Mouse (Mus musculus) heart, embryonic 10.5 days (tissue): ENCODE results near the gene Cyp2a4. TPM values are rescaled to one million over a fixed set of nuclear protein-coding genes. Genes with fewer than 3 reads are reported as not detected.
"Not testable (repeated sequence)": the region's sequence is repeated elsewhere in the genome, so short reads cannot be mapped to it uniquely, and the experiment has no call there.

Source experiments
- DNase-seq: peaks from one replicate; pipeline ENCODE4 v3.0.0-alpha.2; 2017; ENCODE audit warnings: low spot score
- H3K27ac ChIP-seq: fragments of 300-500 bp; sonication (generic); 2 replicates; pipeline ENCODE4 v1.5.1; 2016; ENCODE audit warnings: mild to moderate bottlenecking
- H3K27me3 ChIP-seq: fragments of 300-500 bp; sonication (generic); 2 replicates; pipeline ENCODE4 v1.6.1; 2016; ENCODE audit warnings: mild to moderate bottlenecking; ENCODE audit not compliant: poor library complexity, insufficient read depth, severe bottlenecking
- H3K36me3 ChIP-seq: fragments of 300-500 bp; sonication (generic); 2 replicates; pipeline ENCODE4 v1.6.1; 2016; ENCODE audit warnings: mild to moderate bottlenecking, moderate library complexity
- H3K4me1 ChIP-seq: fragments of 300-500 bp; sonication (generic); 2 replicates; pipeline ENCODE4 v1.6.1; 2016; ENCODE audit warnings: mild to moderate bottlenecking
- H3K4me3 ChIP-seq: fragments of 300-500 bp; sonication (generic); 2 replicates; pipeline ENCODE4 v1.5.1; 2016; ENCODE audit warnings: mild to moderate bottlenecking, moderate library complexity
- H3K9me3 ChIP-seq: fragments of 300-500 bp; sonication (generic); 2 replicates; pipeline ENCODE4 v1.6.1; 2016; ENCODE audit warnings: mild to moderate bottlenecking, moderate library complexity
- WGBS: fragments of 180-500 bp; shearing (Covaris S2); methylation state at CpG from one replicate; pipeline ENCODE4 v1.1.7; 2016; 5-methylcytosine and 5-hydroxymethylcytosine counted together
- polyA plus RNA-seq: library from polyadenylated mRNA; unstranded; fragments of >200 nt; fragmentation: Nextera tagmentation; extraction: Ambion mirVana; gene quantifications from 2 replicates; pipeline ENCODE4 v1.2.1, GENCODE M21; 2016

Cyp2a4 gene
- not detected in 2 replicates for polyA plus RNA-seq

DNA sequence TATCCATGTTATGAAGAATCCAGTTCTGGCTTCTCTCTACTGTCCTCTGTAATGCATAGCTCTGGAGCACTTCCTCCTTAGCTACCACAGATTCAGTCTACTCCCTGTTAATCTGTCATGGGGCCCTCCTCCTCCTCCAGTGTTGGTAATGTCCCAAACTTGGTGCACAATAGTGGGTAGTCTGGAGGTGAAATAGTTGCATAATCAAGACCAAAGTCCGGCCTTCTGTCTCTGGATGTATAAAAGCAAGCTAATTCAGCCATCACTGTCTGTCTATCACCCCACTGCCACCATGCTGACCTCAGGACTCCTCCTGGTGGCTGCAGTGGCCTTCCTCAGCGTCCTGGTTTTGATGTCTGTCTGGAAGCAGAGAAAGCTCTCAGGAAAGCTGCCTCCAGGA, at the start of gene Cyp2a4:
Gene Cyp2a4, plus strand, starts transcription at position 244 of the 400 bp plus-strand sequence.
- WGBS: 54% methylated on average over 2 of the region's 2 CpGs
- H3K4me1 ChIP-seq, H3K9me3 ChIP-seq, DNase-seq, H3K36me3 ChIP-seq, H3K4me3 ChIP-seq, H3K27ac ChIP-seq, H3K27me3 ChIP-seq: not testable (repeated sequence)

DNA sequence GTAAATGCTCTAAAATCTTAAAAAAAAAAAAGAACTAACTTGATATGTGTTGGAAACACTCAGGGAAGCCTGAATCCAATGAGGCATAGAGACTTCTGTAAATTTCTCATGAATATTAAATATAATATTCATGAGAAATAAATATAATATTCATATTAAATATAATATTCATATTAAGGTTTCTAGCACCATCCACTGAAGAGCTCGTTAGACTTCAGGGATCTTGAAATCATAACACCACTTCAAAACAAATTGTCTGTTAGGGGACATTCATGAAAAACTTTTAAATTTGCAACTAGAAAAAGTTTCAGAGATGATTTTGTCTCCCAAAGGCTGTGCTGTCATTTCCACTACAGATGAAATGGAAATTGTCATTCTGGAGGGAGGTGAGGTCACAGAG, 46.9 kb upstream of the Cyp2a4 start, which contains the start of gene Vmn1r184:
Gene Vmn1r184, plus strand, starts transcription at position 301 of the 400 bp plus-strand sequence.
- H3K36me3 ChIP-seq, H3K27ac ChIP-seq, DNase-seq, H3K4me3 ChIP-seq, H3K27me3 ChIP-seq, H3K9me3 ChIP-seq, H3K4me1 ChIP-seq: not testable (repeated sequence)
- 67% methylated on average over 1 of the region's 1 CpGs for WGBS

DNA sequence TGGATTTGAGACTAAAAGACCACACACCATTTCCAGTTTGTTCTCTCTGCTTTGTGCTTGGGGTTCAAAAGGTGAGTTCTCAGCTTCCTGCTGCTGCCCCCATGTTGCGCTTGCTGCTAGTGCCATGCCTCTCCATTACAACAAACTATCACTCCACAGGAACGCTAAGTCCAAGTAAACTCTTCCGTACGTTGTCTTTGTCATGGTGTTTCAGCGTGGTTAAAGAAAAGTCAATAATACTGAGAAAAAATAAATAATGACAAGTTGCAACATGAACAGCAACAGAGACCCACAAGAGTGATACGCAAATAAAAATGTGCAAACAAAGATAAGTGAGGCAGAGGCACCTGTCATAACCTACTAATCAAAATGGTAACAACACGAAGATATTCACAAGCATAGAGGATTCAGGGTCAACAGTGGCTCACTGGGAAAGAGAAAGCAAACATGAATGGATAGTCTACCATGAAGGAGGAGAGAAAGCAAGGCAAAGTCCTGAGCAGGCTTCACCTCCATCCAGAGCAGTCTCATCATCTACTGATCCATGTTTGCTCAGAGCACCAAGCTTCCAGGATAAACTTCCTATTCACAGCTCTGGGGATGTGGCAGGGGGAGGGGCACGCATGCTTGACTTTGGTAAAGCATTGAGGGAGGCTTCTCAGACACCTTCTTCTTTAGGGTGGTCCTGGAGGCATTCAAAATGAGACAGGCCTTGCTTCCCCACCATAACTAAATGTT, 3.4 kb upstream of the Cyp2a4 start:
- WGBS: 82% methylated on average over 8 of the region's 8 CpGs
- H3K27me3 ChIP-seq: not testable (repeated sequence)

DNA sequence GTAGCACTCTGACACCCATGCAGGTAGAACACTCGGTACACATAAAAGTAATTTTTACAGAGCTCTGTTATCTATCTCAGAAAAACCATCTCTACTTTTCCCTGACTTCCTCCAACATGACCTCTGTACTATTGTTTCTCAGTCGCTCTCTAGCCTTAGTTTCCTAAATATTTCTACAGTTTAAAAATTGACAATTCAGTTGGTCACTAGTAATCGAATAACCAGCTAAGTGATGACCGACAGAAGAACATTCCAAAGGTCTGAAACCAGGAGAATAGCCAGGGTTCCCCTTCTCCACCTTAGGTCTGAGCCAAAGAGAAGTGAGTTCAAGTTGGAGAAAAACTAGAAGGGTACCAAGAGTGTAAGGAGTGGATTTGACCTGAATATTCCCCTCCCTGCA, 4.8 kb downstream of the Cyp2a4 start:
- not testable (repeated sequence) for DNase-seq, H3K4me3 ChIP-seq, H3K9me3 ChIP-seq, H3K4me1 ChIP-seq, H3K27ac ChIP-seq, H3K36me3 ChIP-seq, H3K27me3 ChIP-seq
- 79% methylated on average over 4 of the region's 4 CpGs for WGBS

More for the DNA sequence above, 3.4 kb upstream of the Cyp2a4 start:
- H3K36me3 ChIP-seq, H3K4me1 ChIP-seq, H3K4me3 ChIP-seq, H3K27ac ChIP-seq, H3K9me3 ChIP-seq, DNase-seq: not testable (repeated sequence)

DNA sequence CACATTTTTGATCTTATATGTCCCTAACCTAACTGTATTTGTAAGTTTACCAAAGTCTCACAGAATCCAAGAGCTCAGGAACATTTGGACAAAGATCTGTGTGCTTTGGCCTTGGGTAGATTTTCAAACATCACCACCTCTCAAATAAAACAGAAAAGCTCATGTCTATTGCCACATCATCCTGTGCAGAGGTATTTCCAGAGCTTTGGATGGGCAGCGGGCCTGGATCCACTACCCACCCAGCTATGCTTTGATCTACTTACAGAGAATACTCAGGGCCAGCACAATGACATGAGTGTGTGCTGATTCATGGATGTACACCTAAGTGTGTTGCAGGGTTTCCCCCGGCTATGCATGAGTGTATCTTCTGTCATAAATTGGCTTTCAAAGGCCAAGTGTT, 8.2 kb downstream of the Cyp2a4 start:
- DNase-seq, H3K27ac ChIP-seq, H3K36me3 ChIP-seq, H3K27me3 ChIP-seq, H3K4me3 ChIP-seq, H3K9me3 ChIP-seq, H3K4me1 ChIP-seq: not testable (repeated sequence)
- WGBS: 72% methylated on average over 2 of the region's 2 CpGs

DNA sequence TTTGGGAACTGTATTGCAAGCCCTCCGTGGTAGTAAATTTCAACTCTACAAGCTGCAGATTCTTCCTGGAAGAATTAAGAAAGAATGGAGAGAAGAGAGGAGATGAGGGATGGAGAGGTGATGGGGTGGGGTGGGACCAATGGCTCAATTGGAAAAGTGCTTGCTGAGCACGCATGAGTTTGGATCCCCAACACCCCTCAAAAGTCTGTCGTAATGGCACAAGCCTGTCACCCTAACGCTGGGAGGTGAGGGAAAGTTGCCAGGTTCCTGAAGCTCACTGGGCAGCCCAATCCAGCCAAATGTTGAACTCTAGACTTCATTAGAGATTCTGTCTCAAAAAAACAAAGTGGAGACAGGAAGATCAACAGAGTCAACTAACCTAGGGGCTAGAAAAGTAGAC, 8.8 kb downstream of the Cyp2a4 start:
- not testable (repeated sequence) for H3K9me3 ChIP-seq, H3K4me1 ChIP-seq, H3K36me3 ChIP-seq, H3K27me3 ChIP-seq, H3K27ac ChIP-seq, H3K4me3 ChIP-seq, DNase-seq
- WGBS: 60% methylated on average over 4 of the region's 4 CpGs

DNA sequence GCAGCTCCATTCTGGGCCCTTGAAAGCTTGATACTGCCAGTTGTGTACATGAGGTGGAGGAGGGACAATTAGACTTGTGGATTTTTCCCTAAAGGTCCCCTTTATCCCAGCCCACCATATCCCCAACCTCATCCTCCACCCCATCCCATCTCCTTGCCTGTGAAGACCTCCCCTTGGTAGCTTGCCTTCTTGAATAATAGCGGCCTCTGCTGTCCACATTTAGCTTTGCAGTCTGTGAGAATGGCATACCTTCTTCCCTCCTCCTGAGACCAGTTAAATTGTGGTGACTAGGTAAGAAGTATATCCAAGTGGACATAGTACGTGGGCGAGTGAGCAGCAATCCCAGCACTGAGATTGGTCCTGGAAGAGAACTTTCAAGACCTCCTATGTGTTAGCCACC, 13.4 kb downstream of the Cyp2a4 start:
- DNase-seq, H3K9me3 ChIP-seq, H3K36me3 ChIP-seq, H3K4me3 ChIP-seq, H3K27me3 ChIP-seq, H3K4me1 ChIP-seq, H3K27ac ChIP-seq: not testable (repeated sequence)
- WGBS: 62% methylated on average over 3 of the region's 3 CpGs

DNA sequence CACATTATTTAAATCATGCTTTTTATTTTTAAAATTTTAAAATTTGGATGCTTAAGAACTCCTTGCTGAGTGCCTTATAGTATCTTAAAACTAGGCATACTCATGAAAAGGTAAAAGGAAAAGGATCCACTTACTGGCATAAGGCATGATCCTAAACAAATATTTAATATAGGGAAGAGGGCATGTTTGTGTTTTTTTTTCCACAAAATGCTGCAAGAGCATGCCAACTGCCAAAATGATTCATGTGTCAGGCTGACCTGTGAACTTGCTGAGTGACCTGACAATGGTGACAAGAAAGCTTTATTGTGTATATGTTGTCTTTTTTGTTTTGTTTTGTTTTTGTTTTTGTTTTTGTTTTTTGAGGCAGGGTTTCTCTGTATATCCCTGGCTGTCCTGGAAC, 43.2 kb downstream of the Cyp2a4 start:
- H3K4me3 ChIP-seq: not testable (repeated sequence)

DNA sequence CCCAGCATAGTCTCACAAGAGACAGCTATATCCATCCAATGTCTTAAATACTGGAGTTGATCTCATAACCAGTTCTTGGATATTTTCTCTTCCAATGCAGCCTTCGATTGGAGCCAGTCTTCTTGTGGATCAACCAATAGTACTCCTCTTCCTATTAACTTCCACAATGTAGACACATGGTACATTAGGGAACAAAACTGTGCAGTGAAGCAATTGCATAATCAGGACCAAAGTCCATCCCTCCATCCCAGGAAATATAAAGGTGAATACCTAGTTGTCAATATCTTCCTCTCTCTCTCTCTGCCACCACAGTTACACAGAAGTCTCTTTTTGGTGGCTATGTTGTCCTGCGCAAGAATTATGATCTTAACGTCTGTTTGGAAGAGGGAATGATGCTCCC, 45.3 kb downstream of the Cyp2a4 start:
- H3K27ac ChIP-seq, H3K4me3 ChIP-seq, H3K36me3 ChIP-seq, H3K27me3 ChIP-seq, H3K4me1 ChIP-seq, DNase-seq, H3K9me3 ChIP-seq: not testable (repeated sequence)
- WGBS: 81% methylated on average over 3 of the region's 3 CpGs

More for the DNA sequence above, 43.2 kb downstream of the Cyp2a4 start:
- not testable (repeated sequence) for H3K4me1 ChIP-seq, H3K27ac ChIP-seq, H3K9me3 ChIP-seq, DNase-seq, H3K36me3 ChIP-seq, H3K27me3 ChIP-seq

DNA sequence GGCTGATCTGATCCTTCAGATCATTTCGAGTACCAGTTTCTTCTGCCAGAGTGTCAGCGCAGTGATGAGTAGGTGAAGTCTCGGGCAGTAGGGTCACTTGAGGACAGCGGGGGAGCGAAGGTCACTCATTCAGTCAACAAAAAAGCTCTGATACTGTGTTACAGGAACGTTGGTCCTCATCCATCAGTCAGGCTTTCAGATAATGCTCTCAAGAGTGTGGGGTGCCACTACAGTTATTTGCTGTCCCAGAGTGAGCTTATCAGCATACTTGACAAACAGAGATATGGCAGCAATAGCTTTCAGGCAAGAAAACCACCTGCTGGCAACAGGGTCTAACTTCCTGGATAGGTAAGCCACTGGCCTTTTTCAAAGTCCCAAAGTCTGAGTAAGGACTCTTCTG, 49.8 kb downstream of the Cyp2a4 start:
- not testable (repeated sequence) for H3K36me3 ChIP-seq, H3K27me3 ChIP-seq, H3K9me3 ChIP-seq, H3K4me3 ChIP-seq, DNase-seq, H3K4me1 ChIP-seq, H3K27ac ChIP-seq
- 77% methylated on average over 6 of the region's 6 CpGs for WGBS

Other genes with a start within 250 kb of the Cyp2a4 start
- not detected in 2 replicates for gene Cyp2b13, start 245.7 kb upstream of the Cyp2a4 start, polyA plus RNA-seq
- gene Cyp2b9, start 133.8 kb upstream of the Cyp2a4 start, polyA plus RNA-seq: not detected in 2 replicates
- not detected in 2 replicates for gene Vmn1r184, start 46.8 kb upstream of the Cyp2a4 start, polyA plus RNA-seq
- gene Nlrp9c, start 96.5 kb downstream of the Cyp2a4 start, polyA plus RNA-seq: not detected in 2 replicates
- gene Nlrp4a, start 127.9 kb downstream of the Cyp2a4 start, polyA plus RNA-seq: not detected in 2 replicates
- gene Nlrp9a, start 227.9 kb downstream of the Cyp2a4 start, polyA plus RNA-seq: not detected in 2 replicates